Mouse (Mus musculus): ENCODE data around the gene Galnt2. TPM values are rescaled to one million over a fixed set of nuclear protein-coding genes. Genes with fewer than 3 reads are reported as not detected.
A peak's percentile ranks its signal among the peaks of the same experiment; 100 is the strongest.

The Galnt2 gene
- polyA plus RNA-seq, 1 experiment from 2014 or later = 55.8 TPM

DNA sequence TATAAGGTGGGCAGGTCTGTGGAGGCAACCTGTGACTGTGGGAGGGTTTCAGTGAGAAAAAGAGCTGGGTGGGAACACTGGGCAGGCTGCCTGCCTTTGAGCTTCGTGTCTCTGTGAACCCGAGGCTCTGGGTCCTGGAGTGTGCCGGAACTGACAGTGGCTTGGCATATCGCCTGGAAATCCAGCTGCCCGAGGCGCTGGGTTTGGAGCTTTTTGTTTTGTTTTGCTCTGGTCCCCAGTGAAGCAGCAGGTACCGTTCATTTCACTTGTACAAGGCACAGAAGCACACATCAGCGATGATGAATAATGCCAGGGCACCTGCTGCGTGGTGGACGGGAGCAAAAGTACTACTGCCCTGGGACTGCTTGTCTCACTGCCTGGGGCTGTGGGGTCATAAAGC lies 26.2 kb downstream of the Galnt2 start:
- H3K4me1 ChIP-seq (ENCODE audit: control insufficient read depth, insufficient read depth, low read length) = peaks cover 27% of the 10 kb centered on the region
- no peak overlapping the region for H3K4me3 ChIP-seq (ENCODE audit: low read depth, low read length)
- no peaks in the 10 kb centered on the region for H3K9me3 ChIP-seq (ENCODE audit: control insufficient read depth, low read length)
- no peak overlapping the region for H3K9ac ChIP-seq (replicated peaks; ENCODE audit: low read depth, low read length)
- H3K27ac ChIP-seq (ENCODE audit: low read depth, low read length) = peak overlapping the region; percentile 53; the same call in 1 of the 2 replicates
- H3K27me3 ChIP-seq (ENCODE audit: control insufficient read depth, insufficient read depth, low read length) = no peaks in the 10 kb centered on the region
- H3K4me2 ChIP-seq (ENCODE audit: low read depth, low read length) = no peak overlapping the region
- H3K36me3 ChIP-seq (ENCODE audit: control insufficient read depth, insufficient read depth, low read length) = no peaks in the 10 kb centered on the region
- ATAC-seq (ENCODE audit: low read depth) = peak; percentile 50
- WGBS = 23% methylated on average over 10 of the region's 10 CpGs

DNA sequence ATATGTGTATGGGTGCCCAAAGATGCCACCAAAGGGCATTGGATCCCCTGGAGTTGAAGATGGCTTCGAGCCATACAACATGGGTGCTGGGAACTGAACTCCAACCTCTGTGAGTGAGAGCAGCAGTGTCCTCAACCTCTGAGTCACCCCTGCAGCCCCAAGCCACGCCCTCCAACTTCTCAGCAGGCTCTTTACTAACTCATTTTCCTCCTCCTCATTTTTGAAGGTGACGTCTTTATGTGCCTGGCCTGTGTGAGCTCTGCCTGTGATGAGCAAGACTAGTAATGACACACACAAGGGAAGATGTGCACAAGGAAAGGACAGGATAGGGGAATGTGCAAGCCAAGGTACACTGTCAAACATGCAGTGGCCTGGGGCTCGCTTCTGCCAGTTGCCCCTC lies 28.0 kb downstream of the Galnt2 start:
- no peak for ATAC-seq (ENCODE audit: low read depth)
- Histone ChIP-seq H3K4me3 (ENCODE audit: low read depth, low read length) (no peak overlapping the region), H3K9ac (replicated peaks; ENCODE audit: low read depth, low read length) (no peak overlapping the region), H3K27me3 (ENCODE audit: control insufficient read depth, insufficient read depth, low read length) (no peaks in the 10 kb centered on the region), H3K4me1 (ENCODE audit: control insufficient read depth, insufficient read depth, low read length) (peaks cover 45% of the 10 kb centered on the region), H3K9me3 (ENCODE audit: control insufficient read depth, low read length) (no peaks in the 10 kb centered on the region), H3K4me2 (ENCODE audit: low read depth, low read length) (no peak overlapping the region), H3K27ac (ENCODE audit: low read depth, low read length) (no peak overlapping the region), H3K36me3 (ENCODE audit: control insufficient read depth, insufficient read depth, low read length) (no peaks in the 10 kb centered on the region)
- 92% methylated on average over 4 of the region's 4 CpGs for WGBS

DNA sequence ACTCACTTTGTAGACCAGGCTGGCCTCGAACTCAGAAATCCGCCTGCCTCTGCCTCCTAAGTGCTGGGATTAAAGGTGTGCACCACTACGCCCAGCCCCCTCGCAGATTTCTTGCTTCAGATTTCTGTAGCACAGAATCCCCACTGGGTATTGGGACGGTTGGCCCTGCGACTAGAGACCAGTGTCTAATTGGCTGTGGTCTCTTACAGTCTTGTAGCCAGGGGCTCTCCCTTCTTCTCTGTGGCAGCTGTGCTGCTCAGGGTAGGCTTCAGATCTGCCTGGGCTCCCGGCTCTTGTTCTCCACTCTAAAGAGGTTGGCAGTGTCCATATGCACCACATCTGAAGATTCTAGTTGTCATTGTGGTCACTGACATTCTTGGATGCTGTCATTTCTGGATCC lies 28.7 kb downstream of the Galnt2 start:
- no peak overlapping the region for H3K4me2 ChIP-seq (ENCODE audit: low read depth, low read length)
- H3K4me1 ChIP-seq (ENCODE audit: control insufficient read depth, insufficient read depth, low read length) = peaks cover 50% of the 10 kb centered on the region
- no peak overlapping the region for H3K9ac ChIP-seq (replicated peaks; ENCODE audit: low read depth, low read length)
- no peak overlapping the region for H3K4me3 ChIP-seq (ENCODE audit: low read depth, low read length)
- H3K27ac ChIP-seq (ENCODE audit: low read depth, low read length) = no peak overlapping the region
- no peaks in the 10 kb centered on the region for H3K9me3 ChIP-seq (ENCODE audit: control insufficient read depth, low read length)
- no peaks in the 10 kb centered on the region for H3K27me3 ChIP-seq (ENCODE audit: control insufficient read depth, insufficient read depth, low read length)
- 76% methylated on average over 7 of the region's 7 CpGs for WGBS
- no peaks in the 10 kb centered on the region for H3K36me3 ChIP-seq (ENCODE audit: control insufficient read depth, insufficient read depth, low read length)
- no peak for ATAC-seq (ENCODE audit: low read depth)

DNA sequence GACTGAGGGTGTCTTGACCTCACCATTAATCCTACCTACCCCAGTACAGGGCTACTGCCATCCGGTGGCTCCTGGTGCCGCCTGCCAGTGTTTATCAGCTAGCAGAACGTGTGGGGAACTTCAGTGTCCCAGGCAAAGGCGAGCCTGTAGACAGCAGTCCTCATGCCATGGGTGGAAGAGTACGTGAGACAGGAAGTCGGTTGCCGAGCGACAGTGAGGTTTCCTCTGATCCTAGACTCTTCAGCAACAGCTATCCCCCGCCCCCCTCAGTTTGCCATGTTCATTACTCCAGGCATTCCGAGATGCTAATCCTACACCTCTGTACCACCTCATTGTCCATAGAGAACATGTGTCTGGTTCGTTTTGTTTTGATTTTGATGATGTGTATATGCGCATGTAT lies 29.2 kb downstream of the Galnt2 start:
- 75% methylated on average over 12 of the region's 12 CpGs for WGBS
- no peak overlapping the region for H3K4me2 ChIP-seq (ENCODE audit: low read depth, low read length)
- no peaks in the 10 kb centered on the region for H3K9me3 ChIP-seq (ENCODE audit: control insufficient read depth, low read length)
- no peaks in the 10 kb centered on the region for H3K27me3 ChIP-seq (ENCODE audit: control insufficient read depth, insufficient read depth, low read length)
- no peak for ATAC-seq (ENCODE audit: low read depth)
- H3K4me1 ChIP-seq (ENCODE audit: control insufficient read depth, insufficient read depth, low read length) = peaks cover 53% of the 10 kb centered on the region
- no peak overlapping the region for H3K27ac ChIP-seq (ENCODE audit: low read depth, low read length)
- no peaks in the 10 kb centered on the region for H3K36me3 ChIP-seq (ENCODE audit: control insufficient read depth, insufficient read depth, low read length)
- no peak overlapping the region for H3K4me3 ChIP-seq (ENCODE audit: low read depth, low read length)
- no peak overlapping the region for H3K9ac ChIP-seq (replicated peaks; ENCODE audit: low read depth, low read length)

DNA sequence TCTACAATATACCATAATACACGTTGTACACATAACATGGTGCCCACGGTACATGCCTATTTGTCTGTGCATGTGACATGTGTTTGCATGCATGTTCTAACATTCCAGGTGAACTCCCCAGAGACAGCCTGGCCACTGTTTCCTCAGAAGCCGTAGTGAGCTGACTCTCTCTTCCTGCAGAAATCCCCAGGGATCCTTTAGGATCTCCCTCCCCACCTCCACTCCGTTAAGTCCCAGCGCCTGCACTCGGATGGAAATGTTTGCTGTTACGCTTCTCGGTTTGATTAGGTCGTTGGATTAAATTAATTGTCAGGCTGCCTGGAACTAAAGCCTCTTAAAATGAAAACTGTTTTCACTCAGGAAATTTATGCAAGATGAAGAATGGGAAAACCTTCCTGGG lies 31.9 kb downstream of the Galnt2 start:
- H3K4me1 ChIP-seq (ENCODE audit: control insufficient read depth, insufficient read depth, low read length) = peaks cover 33% of the 10 kb centered on the region
- peak overlapping the region; percentile 77 for H3K27ac ChIP-seq (ENCODE audit: low read depth, low read length)
- no peak overlapping the region for H3K9ac ChIP-seq (replicated peaks; ENCODE audit: low read depth, low read length)
- no peaks in the 10 kb centered on the region for H3K9me3 ChIP-seq (ENCODE audit: control insufficient read depth, low read length)
- no peak overlapping the region for H3K4me2 ChIP-seq (ENCODE audit: low read depth, low read length)
- 34% methylated on average over 9 of the region's 9 CpGs for WGBS
- H3K36me3 ChIP-seq (ENCODE audit: control insufficient read depth, insufficient read depth, low read length) = no peaks in the 10 kb centered on the region
- no peak overlapping the region for H3K4me3 ChIP-seq (ENCODE audit: low read depth, low read length)
- no peaks in the 10 kb centered on the region for H3K27me3 ChIP-seq (ENCODE audit: control insufficient read depth, insufficient read depth, low read length)
- ATAC-seq (ENCODE audit: low read depth) = no peak

DNA sequence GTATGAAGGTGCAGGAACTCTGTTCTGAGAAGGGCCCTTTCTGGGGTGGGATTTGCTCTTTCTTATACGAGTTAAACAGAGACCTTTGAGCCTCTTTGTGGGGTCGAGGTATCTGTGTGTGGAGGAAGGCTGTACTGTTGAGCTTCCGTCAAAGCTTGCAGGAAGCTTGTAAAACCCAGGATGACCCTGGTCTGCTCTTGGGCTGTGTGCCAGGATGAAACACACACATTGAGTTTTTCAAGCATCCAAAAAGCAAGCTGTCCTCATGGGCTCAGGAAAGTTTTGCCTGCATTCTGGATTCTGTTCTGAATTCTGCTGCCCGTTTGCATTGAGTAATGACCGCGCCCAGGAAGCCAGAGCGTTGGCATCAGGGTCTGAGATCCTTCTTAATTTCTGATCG lies 32.8 kb downstream of the Galnt2 start:
- Histone ChIP-seq H3K9me3 (ENCODE audit: control insufficient read depth, low read length) (no peaks in the 10 kb centered on the region), H3K27me3 (ENCODE audit: control insufficient read depth, insufficient read depth, low read length) (no peaks in the 10 kb centered on the region), H3K4me2 (ENCODE audit: low read depth, low read length) (no peak overlapping the region), H3K4me1 (ENCODE audit: control insufficient read depth, insufficient read depth, low read length) (peaks cover 32% of the 10 kb centered on the region), H3K27ac (ENCODE audit: low read depth, low read length) (peak overlapping the region; percentile 77), H3K4me3 (ENCODE audit: low read depth, low read length) (no peak overlapping the region), H3K36me3 (ENCODE audit: control insufficient read depth, insufficient read depth, low read length) (no peaks in the 10 kb centered on the region), H3K9ac (replicated peaks; ENCODE audit: low read depth, low read length) (no peak overlapping the region)
- 75% methylated on average over 8 of the region's 8 CpGs for WGBS
- ATAC-seq (ENCODE audit: low read depth) = no peak

DNA sequence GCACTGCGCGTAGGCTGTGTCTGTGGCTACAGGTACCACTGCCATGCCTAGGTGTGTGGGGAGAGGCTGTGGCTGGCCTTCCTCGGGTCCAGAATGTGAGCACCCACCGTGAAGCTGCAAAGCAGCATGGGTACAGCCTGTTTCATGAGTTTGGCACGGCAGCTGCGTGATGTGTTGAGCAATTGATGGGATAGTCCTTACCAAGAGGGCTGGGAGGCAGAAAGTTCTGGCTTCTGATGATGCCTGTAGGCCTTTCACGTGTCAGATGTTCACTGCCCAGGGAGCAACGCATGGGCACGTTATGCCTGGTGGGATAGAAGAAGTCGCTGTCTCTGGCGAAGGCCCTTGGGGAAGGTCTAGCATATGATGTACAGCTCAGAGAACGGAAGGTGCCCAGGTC lies 33.5 kb downstream of the Galnt2 start:
- Histone ChIP-seq H3K9ac (replicated peaks; ENCODE audit: low read depth, low read length) (no peak overlapping the region), H3K4me2 (ENCODE audit: low read depth, low read length) (no peak overlapping the region), H3K9me3 (ENCODE audit: control insufficient read depth, low read length) (no peaks in the 10 kb centered on the region), H3K27ac (ENCODE audit: low read depth, low read length) (no peak overlapping the region), H3K27me3 (ENCODE audit: control insufficient read depth, insufficient read depth, low read length) (no peaks in the 10 kb centered on the region), H3K36me3 (ENCODE audit: control insufficient read depth, insufficient read depth, low read length) (no peaks in the 10 kb centered on the region), H3K4me1 (ENCODE audit: control insufficient read depth, insufficient read depth, low read length) (peaks cover 37% of the 10 kb centered on the region), H3K4me3 (ENCODE audit: low read depth, low read length) (no peak overlapping the region)
- no peak for ATAC-seq (ENCODE audit: low read depth)
- 79% methylated on average over 12 of the region's 12 CpGs for WGBS

DNA sequence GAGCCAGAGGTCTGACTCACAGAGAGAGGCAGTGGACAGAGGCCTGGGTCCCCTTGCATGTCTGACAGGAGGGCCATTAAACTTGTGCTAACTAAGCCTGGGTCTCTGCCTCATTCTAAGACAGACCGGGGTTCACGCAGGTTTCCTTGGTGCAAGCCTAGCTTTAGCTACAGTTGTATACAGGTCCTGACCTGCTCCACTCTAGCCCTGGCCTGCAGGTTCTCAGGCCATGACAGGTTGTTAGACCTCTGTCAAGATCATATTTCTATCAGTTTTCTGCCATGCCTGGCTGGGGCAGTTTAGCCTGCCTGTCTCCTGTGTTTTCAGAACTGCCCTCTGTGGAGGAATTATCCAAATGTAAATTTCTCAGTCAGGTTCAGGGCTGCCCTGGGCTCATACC lies 33.9 kb downstream of the Galnt2 start:
- no peak for ATAC-seq (ENCODE audit: low read depth)
- H3K27ac ChIP-seq (ENCODE audit: low read depth, low read length) = peak overlapping the region; percentile 28; the same call in 1 of the 2 replicates
- H3K4me1 ChIP-seq (ENCODE audit: control insufficient read depth, insufficient read depth, low read length) = peaks cover 40% of the 10 kb centered on the region
- WGBS = 97% methylated on average over 2 of the region's 2 CpGs
- no peaks in the 10 kb centered on the region for H3K27me3 ChIP-seq (ENCODE audit: control insufficient read depth, insufficient read depth, low read length)
- H3K36me3 ChIP-seq (ENCODE audit: control insufficient read depth, insufficient read depth, low read length) = no peaks in the 10 kb centered on the region
- no peak overlapping the region for H3K9ac ChIP-seq (replicated peaks; ENCODE audit: low read depth, low read length)
- no peaks in the 10 kb centered on the region for H3K9me3 ChIP-seq (ENCODE audit: control insufficient read depth, low read length)
- H3K4me2 ChIP-seq (ENCODE audit: low read depth, low read length) = no peak overlapping the region
- H3K4me3 ChIP-seq (ENCODE audit: low read depth, low read length) = no peak overlapping the region

DNA sequence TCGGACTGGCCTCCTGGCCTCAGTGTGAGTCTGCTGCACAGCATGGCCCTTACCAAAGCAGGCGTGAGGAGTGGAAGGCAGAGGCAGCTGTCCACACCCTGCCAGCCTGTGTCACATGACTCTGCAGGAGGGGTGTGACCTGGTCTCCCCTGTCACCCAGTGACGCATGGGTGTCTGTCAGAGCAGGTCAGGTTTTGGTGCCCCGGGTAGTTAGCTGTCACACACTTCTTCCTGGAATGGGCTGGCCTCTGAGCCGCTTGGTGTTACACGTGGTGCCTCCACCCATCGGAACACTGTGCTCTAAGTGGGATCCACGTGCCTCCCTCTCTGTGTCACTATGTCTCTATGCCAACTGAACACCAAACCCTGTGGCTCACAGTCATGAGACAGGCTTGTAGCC lies 34.6 kb downstream of the Galnt2 start:
- no peak for ATAC-seq (ENCODE audit: low read depth)
- H3K27me3 ChIP-seq (ENCODE audit: control insufficient read depth, insufficient read depth, low read length) = no peaks in the 10 kb centered on the region
- 81% methylated on average over 8 of the region's 8 CpGs for WGBS
- H3K4me2 ChIP-seq (ENCODE audit: low read depth, low read length) = no peak overlapping the region
- no peak overlapping the region for H3K27ac ChIP-seq (ENCODE audit: low read depth, low read length)
- H3K9me3 ChIP-seq (ENCODE audit: control insufficient read depth, low read length) = no peaks in the 10 kb centered on the region
- H3K4me1 ChIP-seq (ENCODE audit: control insufficient read depth, insufficient read depth, low read length) = peaks cover 40% of the 10 kb centered on the region
- H3K9ac ChIP-seq (replicated peaks; ENCODE audit: low read depth, low read length) = no peak overlapping the region
- no peak overlapping the region for H3K4me3 ChIP-seq (ENCODE audit: low read depth, low read length)
- no peaks in the 10 kb centered on the region for H3K36me3 ChIP-seq (ENCODE audit: control insufficient read depth, insufficient read depth, low read length)

DNA sequence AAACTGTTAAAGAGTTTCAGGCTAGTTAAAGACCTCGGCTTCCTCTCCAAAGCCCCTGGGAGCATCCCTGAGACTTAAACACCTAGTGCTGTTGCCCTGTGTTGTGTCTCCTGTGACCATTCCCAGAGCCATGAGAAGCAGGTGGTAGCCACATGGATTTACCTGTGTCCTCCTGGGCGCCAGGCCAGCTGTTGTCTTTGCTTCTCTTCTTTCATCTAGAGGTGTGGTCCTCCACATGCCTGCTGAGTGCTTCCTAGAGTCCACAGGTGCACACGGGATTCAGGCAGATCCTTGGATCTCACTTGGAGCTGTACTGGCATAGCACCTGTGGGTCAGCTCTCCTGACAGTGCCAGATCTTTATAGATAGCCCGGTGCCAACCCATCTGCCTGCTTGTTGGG lies 36.0 kb downstream of the Galnt2 start:
- H3K27ac ChIP-seq (ENCODE audit: low read depth, low read length) = no peak overlapping the region
- peaks cover 36% of the 10 kb centered on the region for H3K4me1 ChIP-seq (ENCODE audit: control insufficient read depth, insufficient read depth, low read length)
- 89% methylated on average over 4 of the region's 4 CpGs for WGBS

More for the DNA sequence above, 36.0 kb downstream of the Galnt2 start:
- H3K4me3 ChIP-seq (ENCODE audit: low read depth, low read length) = no peak overlapping the region
- no peaks in the 10 kb centered on the region for H3K27me3 ChIP-seq (ENCODE audit: control insufficient read depth, insufficient read depth, low read length)
- ATAC-seq (ENCODE audit: low read depth) = no peak
- H3K9ac ChIP-seq (replicated peaks; ENCODE audit: low read depth, low read length) = no peak overlapping the region
- no peaks in the 10 kb centered on the region for H3K36me3 ChIP-seq (ENCODE audit: control insufficient read depth, insufficient read depth, low read length)
- H3K4me2 ChIP-seq (ENCODE audit: low read depth, low read length) = no peak overlapping the region
- H3K9me3 ChIP-seq (ENCODE audit: control insufficient read depth, low read length) = no peaks in the 10 kb centered on the region

Measured in neural tube, embryonic 14.5 days (tissue).